Mouse (Mus musculus): ENCODE data around the gene Stk26.

Gene Stk26

DNA sequence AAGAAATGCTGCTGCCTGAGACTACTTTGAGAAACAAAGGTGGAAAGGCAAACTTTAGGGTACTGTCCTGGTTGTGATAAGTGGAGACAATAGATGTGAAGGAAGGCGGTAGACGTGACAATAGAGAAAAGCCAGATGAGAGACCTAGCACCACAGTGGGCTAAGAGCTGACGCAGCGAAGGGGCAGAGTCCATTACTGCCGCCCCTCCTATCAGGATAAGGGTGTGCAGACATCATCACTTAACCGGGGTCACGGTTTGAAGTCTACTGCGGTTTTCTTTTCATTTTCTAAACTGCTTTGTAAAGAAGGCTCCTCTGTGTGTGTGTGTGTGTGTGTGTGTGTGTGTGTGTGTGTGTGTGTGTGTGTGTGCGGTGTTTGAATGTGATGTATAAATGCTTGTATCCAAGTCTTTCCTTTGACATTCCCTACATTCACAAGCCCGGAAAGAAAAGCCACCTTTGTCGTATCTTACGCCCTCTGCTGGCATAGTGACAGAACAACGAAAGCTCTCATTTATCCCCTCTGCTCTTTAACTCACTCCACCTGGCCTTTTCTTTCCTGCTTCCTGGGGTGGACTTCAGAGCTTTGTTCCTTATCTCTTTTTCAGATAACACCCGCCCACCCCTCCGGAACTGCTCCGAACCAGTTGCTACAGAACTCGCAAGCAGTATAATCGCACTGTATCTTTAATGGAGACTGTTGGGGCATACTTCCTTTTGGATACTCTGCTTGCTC, 84.0 kb downstream of the Stk26 start:
- DNase-seq (ENCODE audit: low read depth in 2 of 2, low spot score in 2 of 2): peak in 1 of 2 experiments; percentile 18

DNA sequence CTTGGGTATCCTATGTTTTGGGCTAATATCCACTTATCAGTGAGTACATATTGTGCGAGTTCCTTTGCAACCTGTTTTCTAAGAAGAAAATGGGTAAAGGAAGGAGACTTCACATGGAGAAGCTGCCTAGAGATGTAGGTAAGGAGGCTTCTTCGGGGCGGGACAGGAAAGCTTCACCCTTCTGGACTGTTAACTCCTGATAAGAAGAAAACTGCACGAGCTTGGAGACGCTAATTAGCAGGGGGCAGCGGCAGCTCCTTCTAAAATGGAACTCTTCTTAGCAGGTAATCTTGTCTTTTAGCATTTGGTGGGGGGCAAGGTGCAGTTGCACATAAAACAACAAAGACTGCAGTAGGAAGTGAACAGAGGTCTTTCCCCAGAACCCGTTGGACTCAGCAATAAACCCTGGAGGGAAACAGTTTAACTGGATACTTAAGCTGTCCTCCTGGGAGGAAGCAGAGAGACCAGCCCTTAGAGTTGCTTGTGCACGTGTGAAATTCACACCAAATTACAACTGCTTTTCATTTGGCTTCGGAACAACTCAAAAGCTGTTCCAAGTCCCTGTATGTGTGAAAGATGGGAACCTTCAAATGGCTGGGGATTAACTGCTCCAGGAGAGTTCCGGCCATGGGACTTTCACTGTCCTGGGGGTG, 86.2 kb downstream of the Stk26 start:
- DNase-seq (ENCODE audit: low read depth in 2 of 2, low spot score in 2 of 2): no peak

DNA sequence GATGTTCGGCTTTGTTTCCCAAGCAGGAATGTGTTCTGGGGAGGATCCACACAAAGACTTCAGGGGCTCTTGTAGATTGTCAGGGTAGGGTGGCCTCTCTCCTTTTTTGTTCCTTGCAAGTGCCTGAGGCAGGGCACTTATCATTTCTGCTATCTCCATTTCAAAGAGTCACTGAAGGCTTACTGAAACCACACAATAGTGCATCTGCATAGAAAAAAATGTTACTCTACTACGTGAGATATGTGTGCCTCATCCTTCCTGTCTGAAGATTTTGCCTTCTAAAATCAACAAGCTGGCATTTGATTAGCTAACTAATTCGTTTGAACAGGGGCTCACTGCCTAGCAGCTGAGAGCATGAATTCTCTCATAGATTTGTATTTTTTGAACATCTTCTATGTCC, 89.5 kb downstream of the Stk26 start:
- DNase-seq (ENCODE audit: low read depth in 2 of 2, low spot score in 2 of 2): no peak

DNA sequence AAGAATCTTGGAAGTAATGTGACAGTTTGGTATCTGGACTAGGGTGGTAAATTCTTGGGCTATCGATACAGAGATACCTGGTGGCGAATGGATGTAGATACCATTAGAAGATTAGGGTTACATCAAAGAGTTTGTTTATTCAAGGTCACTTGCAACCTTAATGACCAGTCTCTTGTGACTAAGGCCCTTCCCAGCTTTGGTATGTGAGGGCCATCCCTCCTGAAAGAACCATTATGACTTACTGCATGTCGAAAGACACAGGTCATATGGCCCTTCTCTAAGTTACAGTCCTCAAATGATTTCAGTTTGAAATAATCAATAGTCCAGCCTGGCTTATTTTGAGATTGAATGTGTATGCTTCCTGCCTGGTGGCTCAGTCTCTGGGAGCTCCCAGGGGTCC, 96.3 kb downstream of the Stk26 start:
- DNase-seq (ENCODE audit: low read depth in 2 of 2, low spot score in 2 of 2): no peak

- DNase-seq (ENCODE audit: low read depth in 2 of 2, low spot score in 2 of 2): no peak
Measured at GRCm38 (mm10) chrX:50942610-50943009, 101.8 kb downstream of the Stk26 start, which contains the start of gene Frmd7. Gene Frmd7, minus strand, starts transcription at chrX:50942710.
